Mouse (Mus musculus): Measurements from ENCODE around the gene Brsk1. TPM values are rescaled to one million over a fixed set of nuclear protein-coding genes. Genes with fewer than 3 reads are reported as not detected.

The Brsk1 gene
- polyA plus RNA-seq, 1 experiment from 2014 or later, result 1.0 TPM

GRCm38 (mm10) chr7:4653351-4653750 is 37.1 kb upstream of the Brsk1 start:
- Histone ChIP-seq H3K9me3 (ENCODE audit: control insufficient read depth, low read length) (no peaks in the 10 kb centered on the region), H3K4me2 (peak overlapping the region; percentile 56), H3K9ac (ENCODE audit: low read depth, low read length) (peak overlapping the region; percentile 20; the same call in 1 of the 2 replicates), H3K4me3 (ENCODE audit: low read depth, low read length) (no peak overlapping the region), H3K4me1 (replicated peaks; ENCODE audit: control insufficient read depth, insufficient read depth, low read length) (peaks cover 45% of the 10 kb centered on the region), H3K36me3 (ENCODE audit: control insufficient read depth, insufficient read depth, low read length) (peaks cover 11% of the 10 kb centered on the region), H3K27me3 (replicated peaks; ENCODE audit: control insufficient read depth, insufficient read depth, low read length) (no peaks in the 10 kb centered on the region), H3K27ac (ENCODE audit: low read depth, low read length) (peak overlapping the region; percentile 53; the same call in 1 of the 2 replicates)
- ATAC-seq (replicated peaks; ENCODE audit: low FRiP score) (no peak), DNase-seq (ENCODE audit: low spot score) (no peak)
- WGBS, result 66% methylated on average over 5 of the region's 5 CpGs

- peaks cover 11% of the 10 kb centered on the region for H3K36me3 ChIP-seq (ENCODE audit: control insufficient read depth, insufficient read depth, low read length)
- no peaks in the 10 kb centered on the region for H3K27me3 ChIP-seq (replicated peaks; ENCODE audit: control insufficient read depth, insufficient read depth, low read length)
- 48% methylated on average over 7 of the region's 7 CpGs for WGBS
- H3K4me2 ChIP-seq, result peak overlapping the region; percentile 56
- no peak overlapping the region for H3K4me3 ChIP-seq (ENCODE audit: low read depth, low read length)
- no peak for DNase-seq (ENCODE audit: low spot score)
- H3K4me1 ChIP-seq (replicated peaks; ENCODE audit: control insufficient read depth, insufficient read depth, low read length), result peaks cover 45% of the 10 kb centered on the region
- no peak for ATAC-seq (replicated peaks; ENCODE audit: low FRiP score)
- H3K27ac ChIP-seq (ENCODE audit: low read depth, low read length), result peak overlapping the region; percentile 57; the same call in 1 of the 2 replicates
- H3K9ac ChIP-seq (ENCODE audit: low read depth, low read length), result peak overlapping the region; percentile 49
- H3K9me3 ChIP-seq (ENCODE audit: control insufficient read depth, low read length), result no peaks in the 10 kb centered on the region
Observed at GRCm38 (mm10) chr7:4653780-4654179, 36.6 kb upstream of the Brsk1 start.

GRCm38 (mm10) chr7:4654221-4654620 is 36.2 kb upstream of the Brsk1 start:
- WGBS, result 54% methylated on average over 2 of the region's 2 CpGs
- Histone ChIP-seq H3K9me3 (ENCODE audit: control insufficient read depth, low read length) (no peaks in the 10 kb centered on the region), H3K4me1 (replicated peaks; ENCODE audit: control insufficient read depth, insufficient read depth, low read length) (peaks cover 45% of the 10 kb centered on the region), H3K27ac (ENCODE audit: low read depth, low read length) (peak overlapping the region; percentile 57; the same call in 1 of the 2 replicates), H3K4me3 (ENCODE audit: low read depth, low read length) (no peak overlapping the region), H3K27me3 (replicated peaks; ENCODE audit: control insufficient read depth, insufficient read depth, low read length) (no peaks in the 10 kb centered on the region), H3K4me2 (peak overlapping the region; percentile 56), H3K36me3 (ENCODE audit: control insufficient read depth, insufficient read depth, low read length) (peaks cover 11% of the 10 kb centered on the region), H3K9ac (ENCODE audit: low read depth, low read length) (peak overlapping the region; percentile 49)
- ATAC-seq (replicated peaks; ENCODE audit: low FRiP score) (no peak), DNase-seq (ENCODE audit: low spot score) (no peak)

GRCm38 (mm10) chr7:4655393-4655792 is 35.0 kb upstream of the Brsk1 start:
- Histone ChIP-seq H3K4me1 (replicated peaks; ENCODE audit: control insufficient read depth, insufficient read depth, low read length) (peaks cover 45% of the 10 kb centered on the region), H3K9me3 (ENCODE audit: control insufficient read depth, low read length) (no peaks in the 10 kb centered on the region), H3K4me3 (ENCODE audit: low read depth, low read length) (no peak overlapping the region), H3K4me2 (no peak overlapping the region), H3K9ac (ENCODE audit: low read depth, low read length) (no peak overlapping the region), H3K27me3 (replicated peaks; ENCODE audit: control insufficient read depth, insufficient read depth, low read length) (no peaks in the 10 kb centered on the region), H3K36me3 (ENCODE audit: control insufficient read depth, insufficient read depth, low read length) (peaks cover 11% of the 10 kb centered on the region), H3K27ac (ENCODE audit: low read depth, low read length) (no peak overlapping the region)
- DNase-seq (ENCODE audit: low spot score) (no peak), ATAC-seq (replicated peaks; ENCODE audit: low FRiP score) (no peak)
- WGBS, result 78% methylated on average over 4 of the region's 4 CpGs

GRCm38 (mm10) chr7:4655916-4656315 is 34.5 kb upstream of the Brsk1 start:
- no peak for ATAC-seq (replicated peaks; ENCODE audit: low FRiP score)
- no peak for DNase-seq (ENCODE audit: low spot score)
- H3K4me2 ChIP-seq, result peak overlapping the region; percentile 89
- H3K27ac ChIP-seq (ENCODE audit: low read depth, low read length), result no peak overlapping the region
- H3K4me3 ChIP-seq (ENCODE audit: low read depth, low read length), result no peak overlapping the region
- H3K27me3 ChIP-seq (replicated peaks; ENCODE audit: control insufficient read depth, insufficient read depth, low read length), result no peaks in the 10 kb centered on the region
- 83% methylated on average over 1 of the region's 1 CpGs for WGBS
- no peaks in the 10 kb centered on the region for H3K9me3 ChIP-seq (ENCODE audit: control insufficient read depth, low read length)
- H3K9ac ChIP-seq (ENCODE audit: low read depth, low read length), result no peak overlapping the region
- peaks cover 11% of the 10 kb centered on the region for H3K36me3 ChIP-seq (ENCODE audit: control insufficient read depth, insufficient read depth, low read length)
- H3K4me1 ChIP-seq (replicated peaks; ENCODE audit: control insufficient read depth, insufficient read depth, low read length), result peaks cover 45% of the 10 kb centered on the region

- 0 out of 2 replicates have a peak, but pooled peaks cover 4% of the 10 kb centered on the region for H3K36me3 ChIP-seq (ENCODE audit: control insufficient read depth, insufficient read depth, low read length)
- H3K4me3 ChIP-seq (ENCODE audit: low read depth, low read length), result peak overlapping the region; percentile 91
- no peaks in the 10 kb centered on the region for H3K27me3 ChIP-seq (replicated peaks; ENCODE audit: control insufficient read depth, insufficient read depth, low read length)
- DNase-seq (ENCODE audit: low spot score) (no peak), ATAC-seq (replicated peaks; ENCODE audit: low FRiP score) (no peak)
- peaks cover 45% of the 10 kb centered on the region for H3K4me1 ChIP-seq (replicated peaks; ENCODE audit: control insufficient read depth, insufficient read depth, low read length)
- no peak overlapping the region for H3K27ac ChIP-seq (ENCODE audit: low read depth, low read length)
- peak overlapping the region; percentile 98; the same call in 1 of the 2 replicates for H3K9ac ChIP-seq (ENCODE audit: low read depth, low read length)
- no peaks in the 10 kb centered on the region for H3K9me3 ChIP-seq (ENCODE audit: control insufficient read depth, low read length)
- 53% methylated on average over 1 of the region's 1 CpGs for WGBS
- H3K4me2 ChIP-seq, result peak overlapping the region; percentile 89
Observed at GRCm38 (mm10) chr7:4656818-4657217, 33.6 kb upstream of the Brsk1 start.

GRCm38 (mm10) chr7:4657521-4658127 is 32.8 kb upstream of the Brsk1 start:
- Histone ChIP-seq H3K4me2 (peak overlapping the region; percentile 89), H3K9ac (ENCODE audit: low read depth, low read length) (peak overlapping the region; percentile 98), H3K36me3 (ENCODE audit: control insufficient read depth, insufficient read depth, low read length) (0 out of 2 replicates have a peak, but pooled peaks cover 6% of the 10 kb centered on the region), H3K27ac (ENCODE audit: low read depth, low read length) (peak overlapping the region; percentile 94), H3K4me1 (replicated peaks; ENCODE audit: control insufficient read depth, insufficient read depth, low read length) (peaks cover 40% of the 10 kb centered on the region), H3K9me3 (ENCODE audit: control insufficient read depth, low read length) (no peaks in the 10 kb centered on the region), H3K27me3 (replicated peaks; ENCODE audit: control insufficient read depth, insufficient read depth, low read length) (no peaks in the 10 kb centered on the region), H3K4me3 (ENCODE audit: low read depth, low read length) (peak overlapping the region; percentile 91)
- WGBS, result 38% methylated on average over 9 of the region's 9 CpGs
- DNase-seq (ENCODE audit: low spot score) (no peak), ATAC-seq (replicated peaks; ENCODE audit: low FRiP score) (no peak)

GRCm38 (mm10) chr7:4658128-4658907 is 32.1 kb upstream of the Brsk1 start:
- Histone ChIP-seq H3K9ac (ENCODE audit: low read depth, low read length) (peak overlapping the region; percentile 98), H3K4me3 (ENCODE audit: low read depth, low read length) (peak overlapping the region; percentile 91), H3K27ac (ENCODE audit: low read depth, low read length) (peak overlapping the region; percentile 94), H3K36me3 (ENCODE audit: control insufficient read depth, insufficient read depth, low read length) (peaks cover 8% of the 10 kb centered on the region; the same call in 1 of the 2 replicates), H3K4me2 (peak overlapping the region; percentile 89), H3K27me3 (replicated peaks; ENCODE audit: control insufficient read depth, insufficient read depth, low read length) (no peaks in the 10 kb centered on the region), H3K4me1 (replicated peaks; ENCODE audit: control insufficient read depth, insufficient read depth, low read length) (peaks cover 37% of the 10 kb centered on the region), H3K9me3 (ENCODE audit: control insufficient read depth, low read length) (no peaks in the 10 kb centered on the region)
- ATAC-seq (replicated peaks; ENCODE audit: low FRiP score), result peak; percentile 51
- DNase-seq (ENCODE audit: low spot score), result no peak
- WGBS, result under 1% methylated on average over 73 of the region's 78 CpGs
